Mouse (Mus musculus): ENCODE measurements at regions not wholly inside any gene's neighbourhood (a gene's known extent, or its start where the extent isn't known, plus 50 kb on each side); places are given as distances from the start of the nearest gene placed in this dataset.

DNA sequence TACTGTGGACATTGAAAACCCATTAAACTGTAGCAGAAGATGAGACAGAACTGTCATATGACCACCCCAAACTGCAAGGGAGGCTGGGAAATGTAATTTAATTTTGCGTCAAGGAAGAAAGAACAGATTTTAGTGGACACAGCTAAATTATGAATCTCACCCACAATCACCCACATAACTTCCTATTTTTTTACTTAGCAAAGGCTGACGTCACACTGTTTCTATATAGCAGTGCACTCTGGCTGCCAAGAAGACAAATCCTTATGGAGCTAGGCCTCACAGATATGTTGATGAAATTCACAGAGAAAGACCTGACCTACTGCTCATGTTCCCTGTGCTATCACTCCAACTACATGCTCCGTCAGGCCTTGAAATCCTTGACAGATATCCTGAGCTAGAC is 118.5 kb upstream of the Lmo4 start:
- no peak overlapping the region for H3K27ac ChIP-seq
- H3K9me3 ChIP-seq (replicated peaks): no peaks in the 10 kb centered on the region
- no peaks in the 10 kb centered on the region for H3K27me3 ChIP-seq
- ATAC-seq (ENCODE audit: low read depth) (no peak), DNase-seq (no peak)
- no peak overlapping the region for H3K9ac ChIP-seq
- no peaks in the 10 kb centered on the region for H3K4me1 ChIP-seq (replicated peaks)
- no peak overlapping the region for H3K4me3 ChIP-seq (replicated peaks)
- no peak overlapping the region for H3K4me2 ChIP-seq
- WGBS (ENCODE audit: insufficient replicate concordance): 69% methylated on average over 3 of the region's 3 CpGs
- H3K36me3 ChIP-seq: no peaks in the 10 kb centered on the region

DNA sequence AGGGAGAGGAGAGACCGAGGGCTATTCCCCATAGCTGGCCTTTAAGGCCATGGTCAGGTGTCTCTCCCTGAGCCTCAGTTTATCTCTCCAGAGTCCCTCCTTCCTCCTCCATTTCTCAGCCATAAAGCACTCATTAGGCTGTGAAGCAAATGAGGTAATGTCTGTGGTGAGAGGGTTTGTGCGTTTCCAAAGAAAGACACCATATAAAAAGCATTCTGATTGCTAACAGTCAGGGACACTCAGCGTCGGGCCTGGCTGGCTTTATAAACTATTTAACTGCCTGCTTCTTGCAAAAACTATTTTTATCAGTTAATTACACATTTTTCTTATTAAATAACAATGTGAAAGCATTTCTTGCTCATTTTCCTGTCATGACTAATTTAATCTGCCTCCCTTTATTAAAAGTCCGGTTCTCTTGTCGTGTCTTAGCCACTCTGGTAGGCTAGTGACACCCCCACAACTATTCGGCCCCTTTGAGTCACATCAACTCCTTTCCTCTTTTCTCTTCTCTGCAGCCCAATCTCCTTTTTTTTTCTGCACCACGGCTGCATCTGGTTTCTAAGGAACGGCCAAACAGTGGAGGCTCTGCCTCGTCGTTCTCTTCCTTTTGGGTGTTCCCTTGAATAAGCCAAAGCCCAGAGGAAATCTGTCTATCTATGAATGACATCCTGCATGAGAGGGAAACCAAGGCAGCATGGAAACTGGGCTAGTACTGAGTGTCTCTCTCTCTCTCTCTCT is 114.6 kb upstream of the Lmo4 start:
- Histone ChIP-seq H3K36me3 (no peaks in the 10 kb centered on the region), H3K9me3 (replicated peaks) (no peaks in the 10 kb centered on the region), H3K4me3 (replicated peaks) (no peak overlapping the region), H3K9ac (no peak overlapping the region), H3K27me3 (no peaks in the 10 kb centered on the region), H3K4me1 (replicated peaks) (no peaks in the 10 kb centered on the region), H3K27ac (no peak overlapping the region), H3K4me2 (no peak overlapping the region)
- 57% methylated on average over 11 of the region's 11 CpGs for WGBS (ENCODE audit: insufficient replicate concordance)
- no peak for DNase-seq
- no peak for ATAC-seq (ENCODE audit: low read depth)

- 69% methylated on average over 16 of the region's 16 CpGs for WGBS (ENCODE audit: insufficient replicate concordance)
- Histone ChIP-seq H3K27me3 (no peaks in the 10 kb centered on the region), H3K9ac (no peak overlapping the region), H3K4me3 (replicated peaks) (no peak overlapping the region), H3K36me3 (no peaks in the 10 kb centered on the region), H3K4me1 (replicated peaks) (no peaks in the 10 kb centered on the region), H3K27ac (no peak overlapping the region), H3K9me3 (replicated peaks) (no peaks in the 10 kb centered on the region), H3K4me2 (no peak overlapping the region)
- ATAC-seq (ENCODE audit: low read depth): no peak
- DNase-seq: no peak
Observed at GRCm38 (mm10) chr3:144318761-144319467, 113.9 kb upstream of the Lmo4 start.

DNA sequence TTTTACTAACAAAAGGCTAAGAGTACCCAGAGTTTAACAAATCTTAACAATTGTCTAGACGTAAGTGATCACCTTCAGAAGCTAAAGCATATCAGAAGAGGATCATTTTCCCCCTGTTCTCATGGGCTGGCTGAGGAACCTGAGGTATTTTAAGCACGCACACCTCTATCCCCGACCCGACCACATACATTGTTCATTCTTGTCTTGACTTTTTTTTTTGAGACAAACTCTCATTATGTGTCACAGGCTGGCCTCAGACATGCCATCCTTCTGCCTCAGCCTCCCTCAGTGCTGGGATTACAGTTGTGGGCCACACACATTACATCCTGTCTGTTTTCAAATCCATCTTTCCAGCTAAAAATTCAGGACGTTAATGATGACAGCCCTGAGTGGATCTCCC is 105.7 kb upstream of the Lmo4 start:
- ATAC-seq (ENCODE audit: low read depth) (no peak), DNase-seq (no peak)
- no peak overlapping the region for H3K4me3 ChIP-seq (replicated peaks)
- WGBS (ENCODE audit: insufficient replicate concordance): 70% methylated on average over 5 of the region's 5 CpGs
- H3K4me1 ChIP-seq (replicated peaks): no peaks in the 10 kb centered on the region
- H3K27me3 ChIP-seq: no peaks in the 10 kb centered on the region
- no peak overlapping the region for H3K27ac ChIP-seq
- no peaks in the 10 kb centered on the region for H3K9me3 ChIP-seq (replicated peaks)
- no peak overlapping the region for H3K9ac ChIP-seq
- H3K4me2 ChIP-seq: no peak overlapping the region
- H3K36me3 ChIP-seq: no peaks in the 10 kb centered on the region

DNA sequence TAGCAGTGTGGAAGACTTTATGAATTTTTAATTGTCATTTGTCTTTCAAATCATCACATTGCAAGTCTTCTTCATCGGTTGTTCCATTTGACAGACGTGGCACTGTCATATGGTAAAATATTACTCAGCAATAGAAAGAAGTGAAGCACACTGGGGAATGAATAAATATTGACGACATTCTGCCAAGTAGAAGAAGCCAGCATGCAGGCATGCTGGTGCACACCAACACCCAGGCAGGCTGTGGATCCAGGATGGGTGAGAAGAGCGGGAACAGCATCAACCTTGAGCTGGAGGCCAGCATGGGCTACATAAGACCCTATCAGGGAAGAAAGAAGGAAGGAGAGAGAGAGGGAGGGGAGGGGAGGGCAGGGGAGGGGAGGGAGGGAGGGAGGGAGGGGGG is 103.6 kb upstream of the Lmo4 start:
- ATAC-seq (ENCODE audit: low read depth) (no peak), DNase-seq (no peak)
- Histone ChIP-seq H3K9me3 (replicated peaks) (no peaks in the 10 kb centered on the region), H3K27me3 (no peaks in the 10 kb centered on the region), H3K4me3 (replicated peaks) (no peak overlapping the region), H3K4me2 (no peak overlapping the region), H3K27ac (no peak overlapping the region), H3K9ac (no peak overlapping the region), H3K4me1 (replicated peaks) (no peaks in the 10 kb centered on the region), H3K36me3 (no peaks in the 10 kb centered on the region)
- WGBS (ENCODE audit: insufficient replicate concordance): 60% methylated on average over 4 of the region's 4 CpGs

DNA sequence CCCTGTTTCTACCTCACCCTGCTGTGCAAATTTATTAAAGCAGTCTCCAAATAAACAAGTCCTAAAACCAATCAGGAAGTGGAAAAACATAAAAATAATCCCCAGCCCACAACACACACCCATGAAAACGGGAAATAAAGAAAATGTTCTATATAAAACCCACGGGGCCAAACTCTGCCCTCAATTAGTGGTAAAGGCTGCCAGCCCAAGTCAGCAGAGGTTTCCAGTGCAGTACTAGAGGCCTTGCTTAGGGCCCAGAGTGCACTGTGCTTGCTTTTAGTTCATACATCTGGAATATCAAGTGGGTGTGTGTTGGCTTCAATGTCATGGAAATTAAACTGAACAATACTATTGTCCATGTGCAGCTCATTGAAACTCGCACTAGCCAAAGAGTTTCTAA is 102.5 kb upstream of the Lmo4 start:
- Histone ChIP-seq H3K27ac (no peak overlapping the region), H3K27me3 (no peaks in the 10 kb centered on the region), H3K36me3 (no peaks in the 10 kb centered on the region), H3K9ac (no peak overlapping the region), H3K9me3 (replicated peaks) (no peaks in the 10 kb centered on the region), H3K4me3 (replicated peaks) (no peak overlapping the region), H3K4me1 (replicated peaks) (no peaks in the 10 kb centered on the region), H3K4me2 (no peak overlapping the region)
- WGBS (ENCODE audit: insufficient replicate concordance): 57% methylated on average over 3 of the region's 3 CpGs
- DNase-seq: no peak
- ATAC-seq (ENCODE audit: low read depth): no peak

DNA sequence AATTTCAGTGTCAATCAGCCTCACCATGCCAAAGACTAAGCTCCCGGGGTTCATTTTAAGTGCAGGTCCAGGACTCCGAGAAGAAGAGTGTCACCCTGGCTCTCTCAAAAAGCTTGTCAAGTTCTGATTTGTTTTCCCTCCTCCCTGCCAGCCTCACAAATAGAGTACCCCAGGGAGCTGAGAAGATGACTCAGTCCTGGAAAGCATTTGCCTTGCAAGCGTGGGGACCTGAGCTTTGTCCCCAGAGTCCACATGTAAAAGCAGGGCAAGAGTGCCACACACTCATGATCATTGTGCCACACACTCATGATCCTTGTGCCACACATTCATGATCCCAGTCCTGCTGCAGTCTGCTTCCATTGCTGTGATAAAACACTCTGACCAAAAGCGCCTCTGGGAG is 100.4 kb upstream of the Lmo4 start:
- H3K4me1 ChIP-seq (replicated peaks): no peaks in the 10 kb centered on the region
- ATAC-seq (ENCODE audit: low read depth) (no peak), DNase-seq (no peak)
- H3K4me3 ChIP-seq (replicated peaks): no peak overlapping the region
- no peaks in the 10 kb centered on the region for H3K27me3 ChIP-seq
- no peaks in the 10 kb centered on the region for H3K36me3 ChIP-seq
- WGBS (ENCODE audit: insufficient replicate concordance): 53% methylated on average over 4 of the region's 4 CpGs
- H3K4me2 ChIP-seq: no peak overlapping the region
- no peak overlapping the region for H3K9ac ChIP-seq
- H3K27ac ChIP-seq: no peak overlapping the region
- no peaks in the 10 kb centered on the region for H3K9me3 ChIP-seq (replicated peaks)

- DNase-seq: no peak
- Histone ChIP-seq H3K36me3 (no peaks in the 10 kb centered on the region), H3K27me3 (no peaks in the 10 kb centered on the region), H3K9ac (no peak overlapping the region), H3K4me3 (replicated peaks) (no peak overlapping the region), H3K9me3 (replicated peaks) (no peaks in the 10 kb centered on the region), H3K4me1 (replicated peaks) (no peaks in the 10 kb centered on the region), H3K27ac (no peak overlapping the region), H3K4me2 (no peak overlapping the region)
- 66% methylated on average over 4 of the region's 4 CpGs for WGBS (ENCODE audit: insufficient replicate concordance)
- no peak for ATAC-seq (ENCODE audit: low read depth)
Observed at GRCm38 (mm10) chr3:144304924-144305323, 99.9 kb upstream of the Lmo4 start.

GRCm38 (mm10) chr3:144302626-144303025 is 97.6 kb upstream of the Lmo4 start:
- no peaks in the 10 kb centered on the region for H3K4me1 ChIP-seq (replicated peaks)
- DNase-seq (no peak), ATAC-seq (ENCODE audit: low read depth) (no peak)
- H3K36me3 ChIP-seq: no peaks in the 10 kb centered on the region
- H3K4me2 ChIP-seq: no peak overlapping the region
- no peaks in the 10 kb centered on the region for H3K27me3 ChIP-seq
- no peaks in the 10 kb centered on the region for H3K9me3 ChIP-seq (replicated peaks)
- WGBS (ENCODE audit: insufficient replicate concordance): 46% methylated on average over 3 of the region's 3 CpGs
- H3K27ac ChIP-seq: no peak overlapping the region
- H3K4me3 ChIP-seq (replicated peaks): no peak overlapping the region
- H3K9ac ChIP-seq: no peak overlapping the region

DNA sequence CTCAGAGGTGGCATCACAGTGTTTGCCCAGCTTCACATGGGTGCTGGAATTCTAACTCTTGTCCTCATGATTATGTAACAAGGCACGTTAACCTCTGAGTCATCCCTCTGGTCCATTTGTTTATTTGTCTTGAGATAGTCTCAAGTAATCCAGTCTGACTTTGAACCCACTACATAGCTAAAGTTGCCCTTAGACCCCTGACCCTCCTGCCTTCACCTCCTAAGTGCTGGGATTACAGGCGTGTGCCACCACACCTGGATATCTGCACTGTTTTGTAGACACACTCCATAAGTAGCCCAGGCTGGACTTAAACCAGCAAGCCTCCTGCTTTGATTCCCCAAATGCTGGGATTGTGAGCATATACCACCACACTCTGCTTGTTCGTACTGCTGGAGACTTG is 96.0 kb upstream of the Lmo4 start:
- DNase-seq: no peak
- Histone ChIP-seq H3K27me3 (no peaks in the 10 kb centered on the region), H3K9me3 (replicated peaks) (no peaks in the 10 kb centered on the region), H3K27ac (no peak overlapping the region), H3K4me1 (replicated peaks) (no peaks in the 10 kb centered on the region), H3K4me2 (no peak overlapping the region), H3K4me3 (replicated peaks) (no peak overlapping the region), H3K9ac (no peak overlapping the region), H3K36me3 (no peaks in the 10 kb centered on the region)
- WGBS (ENCODE audit: insufficient replicate concordance): 62% methylated on average over 3 of the region's 3 CpGs
- no peak for ATAC-seq (ENCODE audit: low read depth)

DNA sequence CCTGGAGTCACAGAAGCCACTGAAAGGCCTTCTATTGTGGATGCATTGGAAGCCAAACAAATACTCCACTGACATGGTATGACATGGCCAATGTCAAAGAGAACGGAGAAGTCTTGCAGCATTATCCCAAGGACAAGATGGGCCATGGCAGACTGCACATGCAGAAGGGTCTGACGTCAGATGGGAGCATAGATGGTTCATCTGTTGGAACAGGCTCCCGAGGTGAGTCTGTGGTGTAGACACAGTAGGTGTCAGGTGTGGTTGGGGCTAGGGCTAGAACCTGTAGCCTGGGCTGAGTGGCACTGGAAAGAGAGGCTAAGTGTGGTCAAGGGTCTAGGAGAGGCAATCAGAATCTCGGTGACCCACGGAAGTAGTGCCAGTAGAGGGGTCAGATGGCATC is 94.2 kb upstream of the Lmo4 start:
- no peaks in the 10 kb centered on the region for H3K36me3 ChIP-seq
- no peak overlapping the region for H3K9ac ChIP-seq
- no peak for DNase-seq
- H3K27me3 ChIP-seq: no peaks in the 10 kb centered on the region
- H3K9me3 ChIP-seq (replicated peaks): no peaks in the 10 kb centered on the region
- H3K4me2 ChIP-seq: no peak overlapping the region
- no peaks in the 10 kb centered on the region for H3K4me1 ChIP-seq (replicated peaks)
- H3K4me3 ChIP-seq (replicated peaks): no peak overlapping the region
- H3K27ac ChIP-seq: no peak overlapping the region
- no peak for ATAC-seq (ENCODE audit: low read depth)
- 65% methylated on average over 5 of the region's 5 CpGs for WGBS (ENCODE audit: insufficient replicate concordance)

GRCm38 (mm10) chr3:144289489-144289888 is 84.5 kb upstream of the Lmo4 start:
- no peaks in the 10 kb centered on the region for H3K9me3 ChIP-seq (replicated peaks)
- H3K4me2 ChIP-seq: no peak overlapping the region
- H3K27ac ChIP-seq: no peak overlapping the region
- ATAC-seq (ENCODE audit: low read depth) (no peak), DNase-seq (no peak)
- H3K9ac ChIP-seq: no peak overlapping the region
- H3K4me3 ChIP-seq (replicated peaks): no peak overlapping the region
- WGBS (ENCODE audit: insufficient replicate concordance): 66% methylated on average over 3 of the region's 3 CpGs
- no peaks in the 10 kb centered on the region for H3K4me1 ChIP-seq (replicated peaks)
- no peaks in the 10 kb centered on the region for H3K27me3 ChIP-seq
- no peaks in the 10 kb centered on the region for H3K36me3 ChIP-seq

Data from liver, embryonic 13.5 days (tissue).